Mouse (Mus musculus): Measurements from ENCODE around the gene Mapre3.

DNA sequence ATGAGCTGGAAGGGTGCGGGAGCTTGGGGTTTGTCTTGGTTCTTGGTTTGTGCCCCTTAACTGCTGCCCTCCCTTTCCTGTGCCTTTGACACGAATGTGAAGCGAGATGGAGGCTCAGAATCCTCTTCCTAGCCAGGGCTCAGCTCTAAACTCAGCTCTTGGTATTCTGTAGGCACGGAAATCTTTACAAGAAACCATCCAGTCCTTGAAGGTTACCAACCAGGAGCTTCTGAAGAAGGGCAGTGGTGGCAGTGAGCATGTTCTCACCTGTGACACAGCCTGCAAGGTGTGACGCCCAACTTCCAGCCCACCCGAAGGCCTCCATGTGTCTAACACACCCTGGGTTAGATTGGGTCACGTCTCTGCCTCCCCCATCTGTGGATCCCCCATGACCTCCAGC lies 59.9 kb downstream of the Mapre3 start:
- TF ChIP-seq CTCF (IDR thresholded peaks at IDR 0.05; ENCODE audit: insufficient read depth, low read length) (no peak), POLR2A (IDR thresholded peaks at IDR 0.05; ENCODE audit: borderline replicate concordance, extremely low read depth, low read depth, low read length) (no peak)
